Mouse (Mus musculus) T-cell, adult 2 months (primary cell): ENCODE data around the gene Tmem14a.
"Not testable (repeated sequence)": the region's sequence is repeated elsewhere in the genome, so short reads cannot be mapped to it uniquely, and the experiment has no call there.

Experiments
- DNase-seq: peaks from one replicate; pipeline ENCODE4 v3.0.0; 2022; ENCODE audit warnings: low spot score

The Tmem14a gene

DNA sequence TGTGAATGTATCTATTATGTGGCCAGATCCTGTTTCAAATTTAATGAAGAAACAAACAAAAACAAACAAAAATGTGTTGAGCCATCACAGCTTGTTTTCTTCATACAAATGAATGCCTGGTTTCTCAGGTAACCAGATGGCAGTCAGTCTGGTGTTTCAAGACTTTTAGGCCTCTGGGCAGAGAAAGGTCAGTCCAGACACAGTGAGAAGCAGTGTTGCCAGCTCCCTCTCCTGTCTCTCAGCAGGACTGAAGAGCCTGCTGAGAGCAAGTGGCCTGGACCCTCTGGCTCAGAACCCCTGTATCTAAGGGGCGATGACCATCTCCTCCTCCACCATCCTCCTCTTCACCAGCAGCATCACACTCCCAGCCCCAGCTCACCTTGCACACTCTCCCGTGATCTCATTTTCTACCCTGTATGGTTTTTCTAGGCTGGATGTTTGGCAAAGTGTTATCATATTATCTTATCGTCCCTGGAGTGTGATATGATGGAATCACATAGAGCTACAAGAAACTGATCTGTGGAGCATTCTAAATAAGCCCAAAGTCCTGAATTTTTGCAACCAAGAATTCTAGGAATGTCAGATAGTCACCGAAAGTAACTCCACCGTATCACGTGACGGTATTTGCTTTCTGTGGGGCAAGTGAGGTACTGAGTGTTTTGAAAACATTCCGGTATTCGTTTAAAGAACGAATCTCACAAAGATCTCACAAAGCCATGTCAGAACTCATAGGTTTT, 34.4 kb downstream of the Tmem14a start:
- no peak for DNase-seq

DNA sequence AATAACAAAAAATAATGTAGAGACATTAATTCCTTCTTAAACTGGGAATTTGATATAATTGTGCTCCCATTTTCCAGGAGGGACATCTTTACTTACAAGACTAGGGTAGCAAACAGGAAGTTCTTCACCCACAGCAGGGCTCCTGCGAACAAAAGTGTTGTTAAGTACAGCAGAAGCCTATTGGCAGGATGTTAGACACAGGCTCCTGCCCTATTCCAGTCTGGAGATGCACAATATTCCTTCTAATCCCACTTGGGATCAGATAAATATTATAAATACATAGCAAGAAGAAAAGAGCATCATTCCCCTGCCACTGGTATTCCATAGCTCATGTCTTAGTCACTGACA, 34.9 kb downstream of the Tmem14a start:
- DNase-seq, result no peak

DNA sequence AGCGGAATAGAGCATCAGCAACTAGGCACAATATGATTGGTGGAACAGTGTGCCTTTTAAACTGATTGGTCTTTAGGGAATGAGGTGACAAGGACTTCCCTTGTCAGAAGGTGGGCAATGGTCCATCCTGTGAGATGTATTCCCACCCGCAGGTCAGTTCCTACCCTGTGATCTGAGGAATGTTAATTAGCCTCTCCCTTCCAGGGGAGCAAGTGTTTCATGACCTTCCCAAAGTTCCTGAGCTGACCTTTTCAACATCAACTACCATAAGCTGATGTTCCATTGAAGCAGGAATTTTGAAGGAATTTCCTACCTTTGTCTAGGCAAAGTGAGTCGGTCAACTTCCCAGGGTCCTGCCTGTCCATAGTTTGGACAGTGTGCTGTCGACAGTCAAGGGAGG, 35.5 kb downstream of the Tmem14a start:
- DNase-seq, result no peak

DNA sequence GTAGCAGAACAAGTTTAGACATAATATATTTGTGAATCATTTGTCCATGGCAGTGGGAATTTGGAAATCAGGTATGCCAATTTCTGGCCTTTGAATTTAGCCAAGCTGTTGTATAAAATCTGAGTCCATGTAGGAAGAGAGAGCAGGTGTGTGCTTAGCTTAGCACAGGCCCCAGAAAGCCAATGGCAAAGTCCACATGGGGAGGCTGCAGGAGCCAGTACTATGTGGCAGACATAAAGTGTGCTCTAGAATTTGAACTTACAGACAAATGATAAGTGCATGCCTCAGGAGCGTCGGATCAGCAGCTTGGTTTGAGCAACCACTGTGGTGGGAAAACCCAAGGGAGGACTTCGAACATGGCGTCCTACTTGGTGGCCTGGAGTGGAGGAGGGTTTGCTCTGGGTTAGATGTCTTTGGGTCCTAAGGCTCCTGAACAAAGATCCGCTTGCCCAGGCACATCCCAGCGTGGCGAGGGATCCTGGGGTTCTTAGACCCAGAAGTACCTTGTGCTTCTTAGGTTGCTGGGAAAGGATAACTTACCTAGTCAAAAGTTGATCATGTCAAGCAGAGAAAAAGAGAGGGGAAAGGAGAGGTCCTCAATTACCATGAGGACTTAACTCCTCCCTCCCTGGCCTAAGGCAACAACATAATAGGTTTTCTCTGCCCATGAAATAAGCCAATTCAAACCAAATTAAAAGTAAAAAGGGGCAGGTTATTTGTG, 37.4 kb downstream of the Tmem14a start:
- no peak for DNase-seq

DNA sequence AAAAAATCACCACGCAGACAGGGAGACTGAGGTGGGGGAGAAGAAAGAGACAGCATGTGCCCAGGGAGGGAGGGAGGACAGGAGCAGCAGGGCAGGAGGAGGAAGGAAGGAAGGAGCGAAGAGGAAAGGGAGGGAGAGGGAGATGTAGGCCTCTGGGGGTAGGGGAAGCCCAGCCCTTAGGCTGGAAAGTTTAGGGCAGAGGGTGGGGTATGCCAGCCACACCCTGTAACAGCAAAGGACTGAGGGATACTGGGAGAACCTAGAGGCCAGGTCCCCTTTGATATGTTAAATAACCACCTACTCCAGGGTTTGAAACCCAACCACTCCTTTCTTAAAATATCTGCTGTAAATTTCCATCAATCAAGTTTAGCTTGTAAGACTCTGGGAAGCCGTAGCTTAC, 38.0 kb downstream of the Tmem14a start:
- DNase-seq, result no peak

DNA sequence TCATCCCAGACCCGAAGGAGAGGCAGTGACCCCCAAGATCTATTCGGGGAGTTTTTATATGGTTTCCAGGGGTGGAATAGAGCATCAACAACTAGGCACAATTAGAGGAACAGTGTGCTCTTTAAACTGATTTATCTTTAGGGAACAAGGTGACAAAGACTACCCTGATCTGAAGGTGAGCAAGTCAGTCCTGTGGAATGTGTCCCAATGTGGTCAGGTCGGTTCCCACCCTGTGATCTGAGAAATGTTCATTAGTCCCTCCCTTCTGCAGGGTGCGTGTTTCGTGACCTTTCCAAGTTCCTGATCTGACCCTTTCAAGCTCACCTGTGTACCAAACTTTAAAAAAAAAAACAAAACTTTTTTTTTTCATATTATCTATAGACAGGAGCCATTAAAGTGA, 38.5 kb downstream of the Tmem14a start:
- no peak for DNase-seq

DNA sequence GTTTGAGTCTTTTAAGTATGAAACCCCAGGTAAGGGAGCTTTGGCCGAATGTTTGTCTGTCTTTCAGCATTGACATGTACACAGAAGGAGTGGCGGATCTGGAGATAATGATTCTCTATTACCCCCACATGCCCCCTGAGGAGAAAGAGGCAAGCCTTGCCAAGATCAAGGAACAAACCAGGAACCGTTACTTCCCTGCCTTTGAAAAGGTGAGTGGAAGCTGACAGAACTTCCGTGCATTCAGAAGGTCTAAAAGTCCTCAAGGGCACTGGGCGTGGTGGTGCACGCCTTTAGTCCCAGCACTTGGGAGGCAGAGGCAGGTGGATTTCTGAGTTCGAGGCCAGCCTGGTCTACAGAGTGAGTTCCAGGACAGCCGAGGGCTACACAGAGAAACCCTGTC, 41.6 kb downstream of the Tmem14a start:
- not testable (repeated sequence) for DNase-seq

DNA sequence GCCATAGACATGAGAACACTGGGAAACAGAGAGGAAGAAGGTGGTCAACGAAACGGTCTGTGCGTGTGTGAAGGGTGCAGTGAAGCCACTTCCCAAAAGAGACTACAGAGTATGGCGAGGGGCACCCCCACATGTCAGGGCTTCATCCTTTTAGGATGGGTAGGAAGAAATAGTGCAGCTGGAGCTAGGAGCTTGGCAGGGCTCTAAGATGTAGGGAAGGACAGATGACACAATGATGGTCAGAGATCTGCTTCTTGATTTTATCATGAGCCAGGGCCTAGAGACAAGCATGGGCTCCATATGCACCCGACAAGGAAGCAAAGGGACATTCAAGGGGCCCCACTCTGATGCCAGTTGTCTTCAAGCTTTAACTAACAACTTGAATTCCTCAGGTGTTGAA, 44.0 kb downstream of the Tmem14a start:
- no peak for DNase-seq

DNA sequence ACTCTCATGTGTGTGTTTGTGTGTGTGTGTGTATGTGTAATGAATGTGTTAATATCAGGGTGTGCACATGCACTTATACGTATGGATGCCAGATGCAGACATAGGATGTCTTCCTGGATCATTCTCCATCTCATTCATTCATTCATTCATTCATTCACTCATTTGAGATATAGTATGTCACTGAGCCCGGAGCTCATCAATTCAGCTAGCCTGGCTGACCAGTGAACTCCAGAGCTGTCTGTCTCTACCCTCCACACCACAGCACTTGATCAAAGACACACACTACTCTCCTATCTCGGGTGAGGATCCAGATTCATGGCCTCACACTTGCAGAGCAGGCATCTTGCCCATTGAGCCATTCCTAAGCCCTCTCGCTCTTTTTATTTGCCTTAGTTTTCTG, 45.6 kb downstream of the Tmem14a start:
- DNase-seq, result no peak

DNA sequence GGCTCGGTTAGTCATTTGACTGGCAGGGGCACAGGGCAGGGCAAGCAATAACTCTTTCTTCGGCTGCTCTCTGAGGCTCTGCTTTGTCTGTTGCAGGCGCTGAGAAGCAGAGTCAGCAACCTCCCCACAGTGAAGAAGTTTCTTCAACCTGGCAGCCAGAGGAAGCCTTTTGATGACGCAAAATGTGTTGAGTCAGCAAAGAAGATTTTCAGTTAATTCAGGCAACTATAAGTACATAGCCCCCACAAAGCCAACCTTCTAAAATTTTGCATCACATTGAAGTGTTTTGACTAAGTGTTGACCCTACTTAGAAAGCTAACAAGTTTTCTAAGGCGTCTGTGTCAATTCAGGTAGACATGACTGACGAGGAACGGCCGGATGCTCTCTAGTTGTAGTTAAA, 46.4 kb downstream of the Tmem14a start:
- no peak for DNase-seq

DNA sequence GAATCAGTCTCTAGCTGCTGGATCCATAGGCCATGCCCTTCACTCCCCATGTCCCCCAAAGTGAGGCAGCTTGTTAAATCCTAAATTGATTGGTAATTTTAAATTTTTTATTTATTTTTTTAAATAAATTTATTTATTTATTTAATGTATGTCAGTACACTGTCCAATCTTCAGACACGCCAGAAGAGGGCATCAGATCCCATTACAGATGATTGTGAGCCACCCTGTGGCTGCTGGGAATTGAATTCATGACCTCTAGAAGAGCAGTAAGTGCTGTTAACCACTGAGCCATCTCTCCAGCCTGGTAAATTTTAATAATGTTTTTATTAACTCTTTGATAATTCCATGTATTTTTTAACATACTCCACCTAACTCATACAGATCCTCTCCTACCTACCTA, 48.4 kb downstream of the Tmem14a start:
- no peak for DNase-seq

DNA sequence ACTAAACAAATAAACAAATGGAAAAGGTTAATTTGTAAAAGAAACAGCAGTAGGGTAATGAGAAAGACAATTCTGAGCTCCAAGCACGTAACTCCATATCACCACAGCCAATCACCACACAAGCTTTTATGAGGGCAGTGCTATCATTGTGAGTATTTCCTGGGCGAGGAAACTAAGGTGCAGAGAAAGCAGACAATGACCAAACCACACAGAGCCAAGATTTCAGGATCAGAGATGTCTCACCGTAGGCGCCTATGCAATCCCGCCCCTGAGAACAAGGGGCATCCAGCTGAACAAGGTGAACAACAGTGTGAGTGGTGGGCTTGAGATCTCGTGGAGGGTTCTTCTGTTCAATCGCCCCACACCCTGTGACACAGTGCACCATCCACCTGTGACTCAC, 49.1 kb downstream of the Tmem14a start:
- not testable (repeated sequence) for DNase-seq

DNA sequence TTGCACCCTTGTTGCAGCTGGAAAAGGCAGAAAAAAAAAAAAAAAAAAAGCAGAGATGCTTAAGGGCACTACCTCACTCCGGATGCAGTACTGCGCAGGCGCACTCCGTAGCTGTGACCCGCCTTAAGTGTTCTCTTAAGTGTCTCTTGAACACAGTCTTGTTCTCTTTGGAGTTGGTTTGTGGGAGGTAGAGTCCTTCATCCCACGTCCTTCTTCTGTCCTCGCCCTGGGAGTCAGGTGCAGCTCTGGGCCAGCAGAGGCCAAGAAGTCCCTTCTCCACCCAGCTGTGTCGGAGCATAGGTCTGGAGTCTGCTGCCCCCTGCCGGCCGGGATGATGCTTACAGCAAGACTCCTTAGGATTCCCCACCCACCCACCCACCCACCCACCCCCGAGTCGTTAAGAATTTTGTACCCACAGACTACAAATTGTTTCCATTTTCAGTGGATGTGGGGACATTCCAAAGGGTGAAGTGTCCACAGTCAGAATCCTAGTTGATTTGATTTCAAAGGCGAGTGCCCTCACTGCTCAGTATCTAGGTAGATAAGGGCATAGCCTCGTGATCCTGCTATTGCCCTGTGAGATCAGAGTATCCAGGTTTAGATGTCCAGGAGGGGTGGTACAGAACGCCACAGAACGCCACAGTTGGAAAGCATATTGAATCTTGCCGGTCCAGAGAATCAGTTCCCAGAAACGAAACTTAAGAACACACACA, 53.1 kb downstream of the Tmem14a start:
- DNase-seq, result peak; percentile 65

DNA sequence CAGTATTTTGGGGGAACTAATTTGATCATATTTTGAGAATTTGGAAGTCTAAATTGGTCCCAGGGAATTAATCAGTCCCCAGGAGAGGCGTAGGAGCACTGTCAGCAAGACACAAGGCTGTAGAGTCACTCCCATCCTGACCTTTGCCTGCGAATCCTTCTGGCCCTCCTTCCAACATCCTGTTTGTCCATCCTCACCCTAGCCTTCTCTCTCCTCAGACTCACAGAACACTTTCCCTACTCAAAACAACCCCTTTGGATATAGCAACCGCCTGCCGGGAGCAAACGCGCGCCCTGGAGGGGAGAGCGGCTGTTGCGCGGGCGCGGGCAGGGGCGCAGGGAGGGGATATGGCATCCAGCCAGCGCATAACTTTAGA, 53.7 kb downstream of the Tmem14a start:
- DNase-seq, result no peak

DNA sequence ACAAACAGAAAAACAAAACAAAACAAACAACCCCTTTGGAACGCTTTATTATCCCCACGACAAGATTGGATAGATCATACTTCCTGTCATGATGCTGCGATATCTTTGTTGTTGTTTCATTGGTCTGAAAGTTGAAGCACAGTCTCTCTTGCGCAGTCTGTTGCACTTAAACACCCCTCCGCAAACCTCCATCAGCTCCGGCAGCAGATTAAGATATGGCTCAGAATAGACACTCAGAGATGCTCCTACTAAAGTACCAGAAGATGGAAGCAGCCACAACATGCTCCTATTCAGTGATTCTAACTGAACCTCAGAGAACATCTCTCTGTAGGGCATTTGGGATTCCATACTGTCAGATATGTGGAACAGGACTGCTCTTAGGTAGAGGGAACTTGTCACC, 54.7 kb downstream of the Tmem14a start:
- no peak for DNase-seq

DNA sequence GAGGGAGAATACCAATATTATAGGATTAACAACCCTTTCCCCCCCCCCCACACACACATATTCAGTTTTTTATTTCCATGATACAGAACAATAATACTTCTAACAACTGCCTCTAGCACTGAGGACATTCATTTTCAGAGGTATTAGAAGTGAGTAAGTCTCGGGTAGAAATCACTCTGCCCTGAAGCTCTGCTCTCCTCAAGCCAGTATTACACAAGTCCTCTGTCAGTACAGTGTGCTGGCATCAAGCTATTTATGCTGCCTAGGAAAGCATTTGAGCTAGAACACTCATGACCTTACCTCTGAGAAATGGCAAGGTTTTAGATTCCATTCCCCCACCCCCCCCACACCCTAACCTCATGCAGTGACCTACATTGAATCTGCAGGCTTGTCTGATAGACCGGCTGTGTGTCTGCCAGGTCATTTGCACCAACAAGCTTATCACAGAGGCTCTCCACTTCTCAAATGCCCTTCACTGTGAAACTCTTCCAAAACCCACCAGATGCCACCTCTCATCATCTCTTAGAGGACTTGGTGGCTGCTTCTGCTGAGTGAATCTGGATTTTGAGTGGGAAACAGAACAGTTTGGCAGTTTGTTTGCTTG, 56.2 kb downstream of the Tmem14a start:
- DNase-seq, result no peak

DNA sequence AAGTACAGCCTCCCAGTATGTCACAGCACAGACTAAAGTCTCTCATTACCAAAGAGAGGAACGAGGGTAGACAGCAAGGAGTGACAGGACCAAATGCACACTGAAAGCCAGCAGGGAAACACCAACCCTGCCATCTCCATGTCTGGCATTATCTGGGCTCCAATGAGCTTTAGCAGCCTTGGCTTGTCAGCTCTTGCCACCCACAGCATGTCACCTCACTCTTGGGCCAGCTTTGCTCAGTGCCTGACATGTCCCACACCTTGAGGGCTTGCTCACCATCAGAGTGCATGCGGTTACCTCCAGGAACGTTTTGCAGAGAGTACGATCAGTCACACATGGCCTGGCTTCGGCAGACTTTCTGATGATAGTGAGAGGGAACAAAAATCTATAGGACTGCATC, 57.0 kb downstream of the Tmem14a start:
- not testable (repeated sequence) for DNase-seq

DNA sequence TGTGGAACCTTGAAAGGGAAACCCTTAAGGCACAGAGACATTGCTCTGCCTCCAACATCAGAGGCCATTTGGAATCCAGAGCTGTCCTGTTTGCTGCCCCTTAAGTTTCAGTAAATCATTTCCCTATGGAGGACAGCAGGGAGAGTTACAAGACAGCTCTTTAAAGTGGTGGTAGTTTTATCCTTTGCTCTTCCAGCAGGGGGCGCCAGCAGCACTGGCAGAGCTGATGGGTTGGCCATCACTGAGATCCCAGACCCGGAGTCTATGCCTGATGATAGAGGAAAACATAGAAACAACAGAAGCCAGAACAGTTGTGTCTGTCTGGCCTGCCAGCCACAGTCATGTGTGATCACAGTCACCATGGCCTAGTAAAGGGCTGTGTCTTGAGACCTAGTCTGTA, 57.8 kb downstream of the Tmem14a start:
- DNase-seq, result not testable (repeated sequence)
